Mouse (Mus musculus) midbrain, embryonic 14.5 days (tissue): ENCODE measurements around the gene Ubap2. TPM values are rescaled to one million over a fixed set of nuclear protein-coding genes. Genes with fewer than 3 reads are reported as not detected.

Experiments used
- ATAC-seq: fragments of 200-750 bp; cut with Nextera tagmentation; 2 replicates; pipeline ENCODE4 v1.8.0; 2017; ENCODE audit warnings: moderate number of reproducible peaks, moderate library complexity; ENCODE audit not compliant: low FRiP score, low TSS enrichment
- DNase-seq: peaks from one replicate; pipeline ENCODE4 v3.0.0-alpha.2; 2015
- H3K27ac ChIP-seq: fragments of 300-500 bp; sonication (generic); replicated peaks from 2 replicates; pipeline ENCODE4 v1.5.1; 2014; ENCODE audit warnings: mild to moderate bottlenecking, low read depth, low read length, moderate library complexity
- H3K27me3 ChIP-seq: fragments of 300-500 bp; sonication (generic); 2 replicates; pipeline ENCODE4 v1.6.1; 2014; ENCODE audit warnings: low read length, control low read depth, mixed read lengths; ENCODE audit not compliant: control insufficient read depth, insufficient read depth
- H3K36me3 ChIP-seq: fragments of 300-500 bp; sonication (generic); 2 replicates; pipeline ENCODE4 v1.6.1; 2014; ENCODE audit warnings: low read length, control low read depth; ENCODE audit not compliant: control insufficient read depth, insufficient read depth
- H3K4me1 ChIP-seq: fragments of 300-500 bp; sonication (generic); 2 replicates; pipeline ENCODE4 v1.6.1; 2014; ENCODE audit warnings: mild to moderate bottlenecking, antibody characterized with exemption, low read length, control low read depth; ENCODE audit not compliant: control insufficient read depth, insufficient read depth
- H3K4me2 ChIP-seq: fragments of 300-500 bp; sonication (generic); 2 replicates; pipeline ENCODE4 v1.6.1; 2014; ENCODE audit warnings: mild to moderate bottlenecking, low read length, moderate library complexity
- H3K4me3 ChIP-seq: fragments of 300-500 bp; sonication (generic); replicated peaks from 2 replicates; pipeline ENCODE4 v1.5.1; 2014; ENCODE audit warnings: low read depth, low read length
- H3K9ac ChIP-seq: fragments of 300-500 bp; sonication (generic); replicated peaks from 2 replicates; pipeline ENCODE4 v1.6.1; 2014; ENCODE audit warnings: mild to moderate bottlenecking, low read length, moderate library complexity
- H3K9me3 ChIP-seq: fragments of 300-500 bp; sonication (generic); 2 replicates; pipeline ENCODE4 v1.6.1; 2016; ENCODE audit warnings: low read length, control low read depth, mixed read lengths; ENCODE audit not compliant: control insufficient read depth
- WGBS: fragments of 180-500 bp; shearing (Covaris S2); extraction: QIAGEN DNeasy Blood & Tissue Kit; methylation state at CpG from one replicate; pipeline ENCODE4 v1.1.7; 2014; 5-methylcytosine and 5-hydroxymethylcytosine counted together
- polyA plus RNA-seq: library from polyadenylated mRNA; unstranded; fragments of >200 nt; fragmentation: Nextera tagmentation; extraction: Ambion mirVana; gene quantifications from 2 replicates; pipeline ENCODE4 v1.2.1, GENCODE M21; 2014

Gene Ubap2
- polyA plus RNA-seq, 1 experiment from 2014 or later: 56.2 TPM

GRCm38 (mm10) chr4:41165693-41166475 lies 109.1 kb downstream of the Ubap2 start:
- H3K4me1 ChIP-seq: no peaks in the 10 kb centered on the region
- peaks cover 3% of the 10 kb centered on the region; the same call in 1 of the 2 replicates for H3K36me3 ChIP-seq
- no peaks in the 10 kb centered on the region for H3K9me3 ChIP-seq
- H3K4me3 ChIP-seq: no peak overlapping the region
- no peak overlapping the region for H3K4me2 ChIP-seq
- peak overlapping the region; percentile 61 for H3K27ac ChIP-seq
- DNase-seq: peak; percentile 93
- ATAC-seq: no peak
- H3K9ac ChIP-seq: no peak overlapping the region
- no peaks in the 10 kb centered on the region for H3K27me3 ChIP-seq
- WGBS: 79% methylated on average over 6 of the region's 6 CpGs

GRCm38 (mm10) chr4:41164974-41165373 lies 110.0 kb downstream of the Ubap2 start:
- Histone ChIP-seq H3K4me2 (no peak overlapping the region), H3K9me3 (no peaks in the 10 kb centered on the region), H3K4me3 (no peak overlapping the region), H3K4me1 (no peaks in the 10 kb centered on the region), H3K36me3 (peaks cover 3% of the 10 kb centered on the region; the same call in 1 of the 2 replicates), H3K27me3 (no peaks in the 10 kb centered on the region), H3K9ac (no peak overlapping the region; the same call in 1 of the 2 replicates), H3K27ac (peak overlapping the region; percentile 61)
- ATAC-seq (no peak), DNase-seq (peak; percentile 14)
- 22% methylated on average over 2 of the region's 2 CpGs for WGBS

- 0 out of 2 replicates have a peak, but pooled peaks cover 4% of the 10 kb centered on the region for H3K4me1 ChIP-seq
- H3K27ac ChIP-seq: no peak overlapping the region
- DNase-seq (no peak), ATAC-seq (no peak)
- no peak overlapping the region for H3K4me3 ChIP-seq
- no peak overlapping the region for H3K9ac ChIP-seq
- no peak overlapping the region for H3K4me2 ChIP-seq
- H3K27me3 ChIP-seq: no peaks in the 10 kb centered on the region
- no peaks in the 10 kb centered on the region for H3K9me3 ChIP-seq
- 93% methylated on average over 3 of the region's 3 CpGs for WGBS
- H3K36me3 ChIP-seq: no peaks in the 10 kb centered on the region
Measured at GRCm38 (mm10) chr4:41161232-41161631, 113.7 kb downstream of the Ubap2 start.

GRCm38 (mm10) chr4:41158251-41158650 lies 116.7 kb downstream of the Ubap2 start:
- WGBS: 94% methylated on average over 1 of the region's 1 CpGs
- ATAC-seq (no peak), DNase-seq (no peak)
- no peaks in the 10 kb centered on the region for H3K27me3 ChIP-seq
- no peak overlapping the region for H3K4me3 ChIP-seq
- H3K9me3 ChIP-seq: no peaks in the 10 kb centered on the region
- no peak overlapping the region for H3K9ac ChIP-seq
- 0 out of 2 replicates have a peak, but pooled peaks cover 4% of the 10 kb centered on the region for H3K4me1 ChIP-seq
- H3K4me2 ChIP-seq: no peak overlapping the region
- no peaks in the 10 kb centered on the region for H3K36me3 ChIP-seq
- no peak overlapping the region for H3K27ac ChIP-seq

DNA sequence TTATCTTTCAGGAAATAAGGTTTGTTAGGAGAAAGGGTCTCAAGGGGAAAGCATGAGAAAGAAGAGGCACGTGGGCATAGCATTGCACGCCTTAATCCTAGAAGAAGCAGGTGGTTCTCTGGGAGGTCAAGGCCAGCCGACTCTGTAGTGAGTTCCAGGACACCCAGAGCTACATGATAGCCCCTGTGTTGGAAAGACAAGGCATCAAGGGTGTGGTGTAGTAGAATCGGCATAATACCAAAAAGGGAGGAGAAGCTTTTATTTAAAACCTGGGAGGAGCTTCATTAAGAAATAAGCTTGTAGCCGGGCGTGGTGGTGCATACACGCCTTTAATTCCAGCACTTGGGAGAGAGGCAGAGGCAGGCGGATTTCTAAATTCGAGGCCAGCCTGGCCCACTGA lies 118.0 kb downstream of the Ubap2 start:
- H3K36me3 ChIP-seq: no peaks in the 10 kb centered on the region
- WGBS: 88% methylated on average over 9 of the region's 9 CpGs
- ATAC-seq (no peak), DNase-seq (no peak)
- H3K9ac ChIP-seq: no peak overlapping the region
- 0 out of 2 replicates have a peak, but pooled peaks cover 4% of the 10 kb centered on the region for H3K4me1 ChIP-seq
- H3K4me3 ChIP-seq: no peak overlapping the region
- no peaks in the 10 kb centered on the region for H3K27me3 ChIP-seq
- no peak overlapping the region for H3K4me2 ChIP-seq
- H3K9me3 ChIP-seq: no peaks in the 10 kb centered on the region
- no peak overlapping the region for H3K27ac ChIP-seq

- ATAC-seq: no peak
Measured at GRCm38 (mm10) chr4:41153146-41153545, 121.8 kb downstream of the Ubap2 start.

GRCm38 (mm10) chr4:41151186-41151585 lies 123.8 kb downstream of the Ubap2 start:
- no peak for ATAC-seq
- DNase-seq: no peak
- Histone ChIP-seq H3K4me1 (no peaks in the 10 kb centered on the region), H3K36me3 (no peaks in the 10 kb centered on the region), H3K9me3 (no peaks in the 10 kb centered on the region), H3K4me3 (no peak overlapping the region), H3K9ac (no peak overlapping the region), H3K27me3 (no peaks in the 10 kb centered on the region), H3K4me2 (no peak overlapping the region), H3K27ac (no peak overlapping the region)
- WGBS: 94% methylated on average over 7 of the region's 7 CpGs

More at GRCm38 (mm10) chr4:41153146-41153545, 121.8 kb downstream of the Ubap2 start:
- no peak overlapping the region for H3K27ac ChIP-seq
- no peak for DNase-seq
- H3K4me2 ChIP-seq: no peak overlapping the region
- no peaks in the 10 kb centered on the region for H3K36me3 ChIP-seq
- H3K4me3 ChIP-seq: no peak overlapping the region
- H3K27me3 ChIP-seq: no peaks in the 10 kb centered on the region
- no peak overlapping the region for H3K9ac ChIP-seq
- 92% methylated on average over 3 of the region's 3 CpGs for WGBS
- H3K4me1 ChIP-seq: 0 out of 2 replicates have a peak, but pooled peaks cover 4% of the 10 kb centered on the region
- no peaks in the 10 kb centered on the region for H3K9me3 ChIP-seq

DNA sequence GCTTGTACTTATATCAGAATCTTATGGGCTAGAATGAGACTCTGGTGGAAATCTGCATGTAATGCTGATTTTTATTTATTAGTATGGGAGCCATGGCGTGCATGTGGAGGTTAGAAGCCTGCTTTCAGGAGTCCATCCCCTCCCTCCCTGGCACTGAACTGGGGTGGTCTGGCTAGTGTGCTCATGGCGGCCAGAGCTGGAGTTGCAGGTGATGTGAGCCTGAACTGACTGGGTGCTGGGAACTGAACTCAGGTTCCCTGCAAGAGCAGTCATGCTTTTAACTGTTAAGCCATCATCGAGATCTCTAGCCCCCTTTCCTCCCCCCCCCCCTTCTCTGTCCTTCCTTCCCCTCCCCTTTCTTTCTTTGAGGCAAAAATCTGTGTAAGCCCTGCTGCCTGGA lies 125.1 kb downstream of the Ubap2 start:
- Histone ChIP-seq H3K27me3 (no peaks in the 10 kb centered on the region), H3K9me3 (no peaks in the 10 kb centered on the region), H3K27ac (no peak overlapping the region), H3K4me2 (no peak overlapping the region), H3K4me3 (no peak overlapping the region), H3K36me3 (no peaks in the 10 kb centered on the region), H3K9ac (no peak overlapping the region), H3K4me1 (no peaks in the 10 kb centered on the region)
- DNase-seq (no peak), ATAC-seq (no peak)
- WGBS: 74% methylated on average over 3 of the region's 3 CpGs
